Mouse (Mus musculus) thymus, adult 2 months (tissue): Measurements from ENCODE around the gene Dennd2a. TPM values are rescaled to one million over a fixed set of nuclear protein-coding genes. Genes with fewer than 3 reads are reported as not detected.

Source experiments
- DNase-seq: peaks from one replicate; pipeline ENCODE4 v3.0.0; 2021
- H3K27ac ChIP-seq: fragments of 200-500 bp; 2 replicates; pipeline ENCODE4 v1.5.1; 2012; ENCODE audit warnings: low read length, control low read depth; ENCODE audit not compliant: control insufficient read depth, insufficient read depth
- H3K27me3 ChIP-seq: fragments of 200-500 bp; 2 replicates; pipeline ENCODE4 v1.6.1; 2012; ENCODE audit warnings: mild to moderate bottlenecking, low read length, moderate library complexity, mixed read lengths; ENCODE audit not compliant: control insufficient read depth, insufficient read depth
- H3K36me3 ChIP-seq: fragments of 200-500 bp; 2 replicates; pipeline ENCODE4 v1.6.1; 2012; ENCODE audit warnings: mild to moderate bottlenecking, low read length, moderate library complexity; ENCODE audit not compliant: control insufficient read depth, insufficient read depth
- H3K4me1 ChIP-seq: fragments of 200-500 bp; replicated peaks from 2 replicates; pipeline ENCODE4 v1.6.1; 2012; ENCODE audit warnings: low read length; ENCODE audit not compliant: control insufficient read depth, insufficient read depth
- H3K4me3 ChIP-seq: fragments of 200-500 bp; 2 replicates; pipeline ENCODE4 v1.5.1; 2012; ENCODE audit warnings: mild to moderate bottlenecking, low read length, control low read depth, moderate library complexity; ENCODE audit not compliant: control insufficient read depth, insufficient read depth
- CTCF ChIP-seq: fragments of 200-500 bp; IDR thresholded peaks from 2 replicates; pipeline ENCODE4 v1.5.1; 2012; ENCODE audit warnings: mild to moderate bottlenecking, control low read depth, low read length, moderate library complexity, borderline replicate concordance; ENCODE audit not compliant: control insufficient read depth, poor library complexity, insufficient read depth; ENCODE audit errors: extremely low read depth
- POLR2A ChIP-seq: fragments of 200-500 bp; IDR thresholded peaks from 2 replicates; pipeline ENCODE4 v1.6.1; 2012; ENCODE audit warnings: mild to moderate bottlenecking, low read length, control low read depth, moderate library complexity; ENCODE audit not compliant: control insufficient read depth, poor library complexity, insufficient read depth; ENCODE audit errors: extremely low read depth
- WGBS: fragments of 180-500 bp; shearing (Covaris S2); methylation state at CpG from one replicate; pipeline ENCODE4 v1.1.7; 2018; 5-methylcytosine and 5-hydroxymethylcytosine counted together
- polyA plus RNA-seq: library from polyadenylated mRNA; depleted of rRNA; stranded (reverse); fragments of >200 nt; gene quantifications from 2 replicates; pipeline ENCODE4 v1.2.3, GENCODE M21; 2012

Gene Dennd2a
- polyA plus RNA-seq, 1 experiment = 3.2 TPM

- WGBS = 96% methylated on average over 7 of the region's 7 CpGs
- Histone ChIP-seq H3K27ac (no peak overlapping the region), H3K4me1 (peaks cover 8% of the 10 kb centered on the region), H3K27me3 (no peaks in the 10 kb centered on the region), H3K4me3 (no peak overlapping the region), H3K36me3 (no peaks in the 10 kb centered on the region)
- TF ChIP-seq POLR2A (no peak), CTCF (no peak)
- no peak for DNase-seq
These were observed 12.2 kb downstream of the Dennd2a start for GRCm38 (mm10) chr6:39545474-39545873.

- Histone ChIP-seq H3K27ac (no peak overlapping the region), H3K36me3 (no peaks in the 10 kb centered on the region), H3K4me1 (peaks cover 17% of the 10 kb centered on the region), H3K27me3 (no peaks in the 10 kb centered on the region), H3K4me3 (no peak overlapping the region)
- TF ChIP-seq CTCF (no peak), POLR2A (no peak)
- 95% methylated on average over 15 of the region's 15 CpGs for WGBS
- no peak for DNase-seq
These were observed 13.8 kb downstream of the Dennd2a start for GRCm38 (mm10) chr6:39543769-39544420.

GRCm38 (mm10) chr6:39542631-39543597, 14.8 kb downstream of the Dennd2a start:
- H3K36me3 ChIP-seq = no peaks in the 10 kb centered on the region
- 63% methylated on average over 15 of the region's 15 CpGs for WGBS
- peaks cover 17% of the 10 kb centered on the region for H3K4me1 ChIP-seq
- H3K4me3 ChIP-seq = no peak overlapping the region
- TF ChIP-seq POLR2A = no peak
- no peak for TF ChIP-seq CTCF
- DNase-seq = peak; percentile 12
- no peak overlapping the region for H3K27ac ChIP-seq
- H3K27me3 ChIP-seq = no peaks in the 10 kb centered on the region

GRCm38 (mm10) chr6:39540563-39540962, 17.1 kb downstream of the Dennd2a start:
- no peak for DNase-seq
- Histone ChIP-seq H3K27me3 (no peaks in the 10 kb centered on the region), H3K4me1 (peaks cover 17% of the 10 kb centered on the region), H3K27ac (no peak overlapping the region), H3K36me3 (no peaks in the 10 kb centered on the region), H3K4me3 (no peak overlapping the region)
- no peak for TF ChIP-seq CTCF
- no peak for TF ChIP-seq POLR2A
- WGBS = 56% methylated on average over 2 of the region's 2 CpGs

- Histone ChIP-seq H3K36me3 (no peaks in the 10 kb centered on the region), H3K4me3 (no peak overlapping the region), H3K27me3 (no peaks in the 10 kb centered on the region), H3K4me1 (peaks cover 17% of the 10 kb centered on the region), H3K27ac (no peak overlapping the region)
- 40% methylated on average over 7 of the region's 7 CpGs for WGBS
- no peak for DNase-seq
- TF ChIP-seq POLR2A (no peak), CTCF (no peak)
These were observed 17.9 kb downstream of the Dennd2a start for GRCm38 (mm10) chr6:39539679-39540155.

- TF ChIP-seq POLR2A (no peak), CTCF (no peak)
- Histone ChIP-seq H3K27ac (no peak overlapping the region), H3K36me3 (no peaks in the 10 kb centered on the region), H3K4me3 (no peak overlapping the region), H3K27me3 (no peaks in the 10 kb centered on the region), H3K4me1 (peaks cover 17% of the 10 kb centered on the region)
- WGBS = 30% methylated on average over 8 of the region's 8 CpGs
- no peak for DNase-seq
These were observed 19.4 kb downstream of the Dennd2a start for GRCm38 (mm10) chr6:39538227-39538626.

- no peaks in the 10 kb centered on the region for H3K36me3 ChIP-seq
- DNase-seq = no peak
- H3K4me1 ChIP-seq = peaks cover 12% of the 10 kb centered on the region
- WGBS = 97% methylated on average over 5 of the region's 5 CpGs
- TF ChIP-seq POLR2A (no peak), CTCF (no peak)
- H3K27ac ChIP-seq = no peak overlapping the region
- H3K4me3 ChIP-seq = no peak overlapping the region
- H3K27me3 ChIP-seq = no peaks in the 10 kb centered on the region
These were observed 20.4 kb downstream of the Dennd2a start for GRCm38 (mm10) chr6:39537276-39537675.
